Mouse (Mus musculus) MEL (cell line): ENCODE data around the gene Gfpt1. TPM values are rescaled to one million over a fixed set of nuclear protein-coding genes. Genes with fewer than 3 reads are reported as not detected.
"Not testable (repeated sequence)": the region's sequence is repeated elsewhere in the genome, so short reads cannot be mapped to it uniquely, and the experiment has no call there.

Source experiments
- DNase-seq: peaks from one replicate; pipeline ENCODE4 v3.0.0; 2011; ENCODE audit warnings: low read depth, low spot score
- H3K27ac ChIP-seq: 2 replicates; pipeline ENCODE4 v1.5.1; 2012; ENCODE audit warnings: low read depth, mild to moderate bottlenecking, control low read depth, low read length, moderate library complexity; ENCODE audit not compliant: control insufficient read depth
- H3K27me3 ChIP-seq, 2 experiments: fragments of 150-350 bp in 1 of 2; sonication (generic) in 1 of 2; 2 replicates each; pipeline ENCODE4 v1.6.1; 2012; ENCODE audit warnings: low read length in 2 of 2, mild to moderate bottlenecking in 2 of 2, improper control_type of control experiment in 1 of 2, moderate library complexity in 1 of 2; ENCODE audit not compliant: insufficient read depth in 2 of 2, control insufficient read depth in 1 of 2
- H3K36me3 ChIP-seq, 2 experiments: 2 replicates each; pipeline ENCODE4 v1.6.1; 2012 to 2014; ENCODE audit warnings: low read length in 2 of 2, improper control_type of control experiment in 1 of 2, inconsistent platforms in 1 of 2, mild to moderate bottlenecking in 1 of 2; ENCODE audit not compliant: insufficient read depth in 2 of 2, control insufficient read depth in 1 of 2
- H3K4me1 ChIP-seq, 2 experiments: fragments of 150-350 bp in 1 of 2; sonication (generic) in 1 of 2; 2 replicates each; pipeline ENCODE4 v1.6.1; 2012; ENCODE audit warnings: low read length in 2 of 2, improper control_type of control experiment in 1 of 2, mild to moderate bottlenecking in 1 of 2; ENCODE audit not compliant: insufficient read depth in 2 of 2, control insufficient read depth in 1 of 2
- H3K4me3 ChIP-seq, 2 experiments: fragments of 150-350 bp in 1 of 2; sonication (generic) in 1 of 2; 2 replicates each; pipeline ENCODE4 v1.5.1; 2012; ENCODE audit warnings: low read depth in 2 of 2, low read length in 2 of 2, mild to moderate bottlenecking in 2 of 2, moderate library complexity in 2 of 2, control low read depth in 1 of 2, improper control_type of control experiment in 1 of 2; ENCODE audit not compliant: control insufficient read depth in 1 of 2, insufficient read depth in 1 of 2
- H3K79me2 ChIP-seq: 2 replicates; pipeline ENCODE4 v1.6.1; 2012; ENCODE audit warnings: mild to moderate bottlenecking, low read length, moderate library complexity; ENCODE audit not compliant: control insufficient read depth, poor library complexity, insufficient read depth
- H3K9ac ChIP-seq: 2 replicates; pipeline ENCODE4 v1.6.1; 2012; ENCODE audit warnings: low read depth, mild to moderate bottlenecking, control low read depth, low read length, moderate library complexity; ENCODE audit not compliant: control insufficient read depth, poor library complexity, severe bottlenecking
- H3K9me3 ChIP-seq: fragments of 150-350 bp; sonication (generic); replicated peaks from 2 replicates; pipeline ENCODE4 v1.6.1; 2012; ENCODE audit warnings: mild to moderate bottlenecking, low read length, improper control_type of control experiment, moderate library complexity; ENCODE audit not compliant: insufficient read depth
- BHLHE40 ChIP-seq: IDR thresholded peaks from 2 replicates; pipeline ENCODE4 v1.6.1; 2012; ENCODE audit warnings: low read depth, mild to moderate bottlenecking, inconsistent platforms, low read length, improper control_type of control experiment, borderline replicate concordance
- E2F4 ChIP-seq: IDR thresholded peaks from 2 replicates; pipeline ENCODE4 v1.6.1; 2011; ENCODE audit warnings: low read depth, low read length, improper control_type of control experiment, borderline replicate concordance
- ELF1 ChIP-seq: IDR thresholded peaks from 2 replicates; pipeline ENCODE4 v1.6.1; 2014; ENCODE audit warnings: low read depth, mild to moderate bottlenecking, inconsistent platforms, low read length, improper control_type of control experiment, moderate library complexity
- EP300 ChIP-seq, 2 experiments: IDR thresholded peaks; 2 replicates each; pipeline ENCODE4 v1.6.1; 2011; ENCODE audit warnings: improper control_type of control experiment in 2 of 2, low read length in 2 of 2, low read depth in 1 of 2, mild to moderate bottlenecking in 1 of 2
- GABPA ChIP-seq: IDR thresholded peaks from 2 replicates; pipeline ENCODE4 v1.6.1; 2012; ENCODE audit warnings: low read depth, mild to moderate bottlenecking, inconsistent platforms, low read length, improper control_type of control experiment, moderate library complexity
- KAT2A ChIP-seq: conservative IDR thresholded peaks from 2 replicates; pipeline ENCODE4 v1.6.1; 2012; ENCODE audit warnings: low read depth, low read length, improper control_type of control experiment, inconsistent platforms
- MAX ChIP-seq: IDR thresholded peaks from 2 replicates; pipeline ENCODE4 v1.6.1; 2011; ENCODE audit warnings: low read length, improper control_type of control experiment
- MAZ ChIP-seq: IDR thresholded peaks from 2 replicates; pipeline ENCODE4 v1.6.1; 2012; ENCODE audit warnings: low read depth, mild to moderate bottlenecking, inconsistent platforms, low read length, improper control_type of control experiment
- MXI1 ChIP-seq: IDR thresholded peaks from 2 replicates; pipeline ENCODE4 v1.6.1; 2011; ENCODE audit warnings: mild to moderate bottlenecking, low read depth, low read length, improper control_type of control experiment
- MYB ChIP-seq: IDR thresholded peaks from 2 replicates; pipeline ENCODE4 v1.6.1; 2011; ENCODE audit warnings: mild to moderate bottlenecking, low read depth, low read length, improper control_type of control experiment
- MYC ChIP-seq: IDR thresholded peaks from 2 replicates; pipeline ENCODE4 v1.6.1; 2011; ENCODE audit warnings: low read depth, mild to moderate bottlenecking, low read length, improper control_type of control experiment, moderate library complexity
- NELFE ChIP-seq: IDR thresholded peaks from 2 replicates; pipeline ENCODE4 v1.6.1; 2011; ENCODE audit warnings: low read depth, low read length, improper control_type of control experiment
- POLR2AphosphoS2 ChIP-seq: IDR thresholded peaks from 2 replicates; pipeline ENCODE4 v1.6.1; 2011; ENCODE audit warnings: low read length, improper control_type of control experiment
- POLR2AphosphoS5 ChIP-seq: IDR thresholded peaks from 2 replicates; pipeline ENCODE4 v1.6.1; 2012; ENCODE audit warnings: low read depth, borderline replicate concordance, mild to moderate bottlenecking, inconsistent platforms, low read length, moderate library complexity, mixed read lengths
- TBP ChIP-seq: IDR thresholded peaks from 2 replicates; pipeline ENCODE4 v1.8.0; 2011; ENCODE audit warnings: low read depth, low read length, improper control_type of control experiment
- USF2 ChIP-seq, 2 experiments: IDR thresholded peaks; 2 replicates each; pipeline ENCODE4 v1.6.1; 2011 to 2012; ENCODE audit warnings: improper control_type of control experiment in 2 of 2, low read length in 2 of 2, borderline replicate concordance in 1 of 2, inconsistent platforms in 1 of 2, low read depth in 1 of 2, mild to moderate bottlenecking in 1 of 2; ENCODE audit not compliant: insufficient read depth in 1 of 2
- ZC3H11A ChIP-seq: IDR thresholded peaks from 2 replicates; pipeline ENCODE4 v1.6.1; 2012; ENCODE audit warnings: low read depth, mild to moderate bottlenecking, inconsistent platforms, low read length, improper control_type of control experiment
- ZMIZ1 ChIP-seq: IDR thresholded peaks from 2 replicates; pipeline ENCODE4 v1.6.1; 2012; ENCODE audit warnings: low read depth, mild to moderate bottlenecking, inconsistent platforms, low read length, improper control_type of control experiment, moderate library complexity
- ZNF384 ChIP-seq: IDR thresholded peaks from 2 replicates; pipeline ENCODE4 v1.6.1; 2012; ENCODE audit warnings: low read depth, mild to moderate bottlenecking, inconsistent platforms, low read length, improper control_type of control experiment
- polyA plus RNA-seq, 2 experiments: library from polyadenylated mRNA; stranded (reverse) in 1 of 2; unstranded in 1 of 2; fragments of >175 nt in 1 of 2; fragments of >200 nt in 1 of 2; gene quantifications; 2 replicates each; pipeline versions ENCODE4 v1.2.1 to v1.2.4; 2012; ENCODE audit warnings: low replicate concordance in 2 of 2, low read depth in 1 of 2; ENCODE audit not compliant: insufficient read length in 2 of 2, insufficient read depth in 1 of 2, missing spikeins in 1 of 2
- total RNA-seq: library from RNA; depleted of rRNA; stranded (reverse); fragments of 300-350 nt; gene quantifications from 2 replicates; pipeline ENCODE4 v1.2.3, GENCODE M21; 2012

The Gfpt1 gene
- total and polyA plus RNA-seq, 3 experiments: 29.6 to 69.3 (median 33.5) TPM

- Histone ChIP-seq H3K4me1 (peaks cover 9 to 15% of the 10 kb centered on the region in 2 experiments), H3K79me2 (no peaks in the 10 kb centered on the region), H3K4me3 (no peak overlapping the region), H3K36me3 (peaks cover 12 to 21% of the 10 kb centered on the region in 2 experiments), H3K27ac (no peak overlapping the region), H3K27me3 (no peaks in the 10 kb centered on the region), H3K9ac (no peak overlapping the region), H3K9me3 (no peaks in the 10 kb centered on the region)
- DNase-seq: no peak
- no peak for TF ChIP-seq MAX
- TF ChIP-seq KAT2A: no peak
- no peak for TF ChIP-seq E2F4
These were observed 13.8 kb upstream of the Gfpt1 start for GRCm38 (mm10) chr6:87028881-87029280.

DNA sequence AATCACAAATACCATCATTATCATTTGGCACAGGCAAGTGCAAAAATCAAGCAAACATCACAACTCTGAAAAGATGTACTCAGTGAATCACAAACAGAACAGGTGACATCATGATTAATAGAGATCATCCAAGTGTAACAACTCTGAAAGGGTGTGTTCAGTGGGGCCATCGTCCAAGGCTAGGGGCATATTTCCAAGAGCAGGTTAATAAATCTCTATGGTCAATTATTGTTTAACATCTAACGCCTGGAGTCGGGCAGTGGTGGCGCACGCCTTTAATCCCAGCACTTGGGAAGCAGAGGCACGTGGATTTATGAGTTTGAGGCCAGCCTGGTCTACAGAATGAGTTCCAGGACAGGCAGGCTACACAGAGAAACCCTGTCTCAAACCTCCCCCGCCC lies 11.3 kb upstream of the Gfpt1 start:
- Histone ChIP-seq H3K36me3 (peaks cover 6 to 21% of the 10 kb centered on the region in 2 experiments), H3K4me1 (peaks cover 9 to 20% of the 10 kb centered on the region in 2 experiments)
- not testable (repeated sequence) for H3K9me3 ChIP-seq, H3K79me2 ChIP-seq, DNase-seq, H3K27ac ChIP-seq, H3K9ac ChIP-seq, H3K4me3 ChIP-seq, H3K27me3 ChIP-seq

GRCm38 (mm10) chr6:87032401-87032800 lies 10.2 kb upstream of the Gfpt1 start:
- no peak for DNase-seq
- H3K9ac ChIP-seq: no peak overlapping the region
- no peaks in the 10 kb centered on the region for H3K27me3 ChIP-seq
- no peaks in the 10 kb centered on the region for H3K79me2 ChIP-seq
- no peaks in the 10 kb centered on the region for H3K9me3 ChIP-seq
- TF ChIP-seq MAX (no peak), GABPA (no peak), EP300 (IDR thresholded peaks at IDR 0.05; ENCODE audit: low read depth in 1 of 2, low read length in 2 of 2) (no peak), MYC (no peak), MYB (no peak), TBP (no peak), ZC3H11A (no peak), ZNF384 (no peak), NELFE (no peak), ZMIZ1 (no peak), ELF1 (no peak), BHLHE40 (no peak), USF2 (IDR thresholded peaks at IDR 0.05; ENCODE audit: borderline replicate concordance in 1 of 2, insufficient read depth in 1 of 2, low read depth in 1 of 2, low read length in 2 of 2) (no peak), MXI1 (no peak), POLR2AphosphoS5 (no peak), POLR2AphosphoS2 (no peak), MAZ (no peak)
- TF ChIP-seq, all 39 proteins: peak for 0
- no peak overlapping the region for H3K4me3 ChIP-seq
- H3K27ac ChIP-seq: no peak overlapping the region
- peaks cover 3 to 12% of the 10 kb centered on the region in 2 experiments for H3K36me3 ChIP-seq
- H3K4me1 ChIP-seq: peaks cover 2 to 16% of the 10 kb centered on the region in 2 experiments
